Mouse (Mus musculus) embryo, embryonic 11.5 days (tissue): ENCODE data around the gene Timm17a.
A peak's percentile ranks its signal among the peaks of the same experiment; 100 is the strongest.

Source experiments
- DNase-seq: peaks from one replicate; pipeline ENCODE4 v3.0.0-alpha.2; 2012; ENCODE audit warnings: low read depth, low spot score

Gene Timm17a

GRCm38 (mm10) chr1:135281841-135282240 is 31.7 kb downstream of the Timm17a start:
- DNase-seq = no peak

- DNase-seq = no peak
Observed at GRCm38 (mm10) chr1:135280646-135281045, 32.9 kb downstream of the Timm17a start.

- no peak for DNase-seq
Observed at GRCm38 (mm10) chr1:135271371-135271770, 42.2 kb downstream of the Timm17a start.

- no peak for DNase-seq
Observed at GRCm38 (mm10) chr1:135267663-135268446, 45.7 kb downstream of the Timm17a start.

GRCm38 (mm10) chr1:135265834-135266233 is 47.7 kb downstream of the Timm17a start:
- DNase-seq = no peak

- DNase-seq = no peak
Observed at GRCm38 (mm10) chr1:135263316-135263715, 50.3 kb downstream of the Timm17a start.

- no peak for DNase-seq
Observed at GRCm38 (mm10) chr1:135262329-135262728, 51.2 kb downstream of the Timm17a start.

- no peak for DNase-seq
Observed at GRCm38 (mm10) chr1:135260931-135261330, 52.6 kb downstream of the Timm17a start.

GRCm38 (mm10) chr1:135259128-135259436 is 54.5 kb downstream of the Timm17a start:
- peak; percentile 73 for DNase-seq

GRCm38 (mm10) chr1:135258380-135259127 is 55.0 kb downstream of the Timm17a start, which contains the start of gene Elf3:
Gene Elf3 (minus strand): TSS chr1:135258568.
- DNase-seq = peak; percentile 51

GRCm38 (mm10) chr1:135256299-135256698 is 57.3 kb downstream of the Timm17a start:
- DNase-seq = no peak

GRCm38 (mm10) chr1:135252854-135253253 is 60.7 kb downstream of the Timm17a start:
- no peak for DNase-seq

GRCm38 (mm10) chr1:135251405-135251804 is 62.2 kb downstream of the Timm17a start:
- DNase-seq = no peak

- DNase-seq = no peak
Observed at GRCm38 (mm10) chr1:135250706-135251105, 62.9 kb downstream of the Timm17a start.

GRCm38 (mm10) chr1:135248434-135248850 is 65.1 kb downstream of the Timm17a start:
- no peak for DNase-seq
